Mouse (Mus musculus): Measurements from ENCODE around the gene Tbc1d17.
A peak's percentile ranks its signal among the peaks of the same experiment; 100 is the strongest.

Tbc1d17 gene

GRCm38 (mm10) chr7:44852259-44853027 lies 3.6 kb upstream of the Tbc1d17 start:
- DNase-seq (ENCODE audit: low spot score), result no peak

GRCm38 (mm10) chr7:44851625-44852234 lies 2.9 kb upstream of the Tbc1d17 start:
- DNase-seq (ENCODE audit: low spot score), result no peak

GRCm38 (mm10) chr7:44850789-44851624 lies 2.1 kb upstream of the Tbc1d17 start:
- no peak for DNase-seq (ENCODE audit: low spot score)

GRCm38 (mm10) chr7:44850146-44850545 lies 1.3 kb upstream of the Tbc1d17 start:
- DNase-seq (ENCODE audit: low spot score), result peak; percentile 69

GRCm38 (mm10) chr7:44849416-44850111 lies 685 bp upstream of the Tbc1d17 start:
- peak; percentile 91 for DNase-seq (ENCODE audit: low spot score)

GRCm38 (mm10) chr7:44847772-44848171 lies 1.1 kb downstream of the Tbc1d17 start:
- no peak for DNase-seq (ENCODE audit: low spot score)

GRCm38 (mm10) chr7:44846804-44847203 lies 2.1 kb downstream of the Tbc1d17 start:
- DNase-seq (ENCODE audit: low spot score), result no peak

- DNase-seq (ENCODE audit: low spot score), result no peak
Observed at GRCm38 (mm10) chr7:44845006-44845405, 3.9 kb downstream of the Tbc1d17 start.

GRCm38 (mm10) chr7:44841825-44842463 lies 6.9 kb downstream of the Tbc1d17 start:
- DNase-seq (ENCODE audit: low spot score), result no peak

- DNase-seq (ENCODE audit: low spot score), result no peak
Observed at GRCm38 (mm10) chr7:44840426-44840825, 8.5 kb downstream of the Tbc1d17 start.

- DNase-seq (ENCODE audit: low spot score), result no peak
Observed at GRCm38 (mm10) chr7:44839491-44840191, 9.2 kb downstream of the Tbc1d17 start.

GRCm38 (mm10) chr7:44839171-44839490 lies 9.7 kb downstream of the Tbc1d17 start:
- no peak for DNase-seq (ENCODE audit: low spot score)

GRCm38 (mm10) chr7:44838073-44838472 lies 10.8 kb downstream of the Tbc1d17 start:
- DNase-seq (ENCODE audit: low spot score), result no peak

GRCm38 (mm10) chr7:44836423-44837053 lies 12.3 kb downstream of the Tbc1d17 start:
- DNase-seq (ENCODE audit: low spot score), result no peak

GRCm38 (mm10) chr7:44836016-44836404 lies 12.9 kb downstream of the Tbc1d17 start:
- no peak for DNase-seq (ENCODE audit: low spot score)

- no peak for DNase-seq (ENCODE audit: low spot score)
Observed at GRCm38 (mm10) chr7:44835373-44836015, 13.4 kb downstream of the Tbc1d17 start.

GRCm38 (mm10) chr7:44832763-44833162 lies 16.1 kb downstream of the Tbc1d17 start:
- DNase-seq (ENCODE audit: low spot score), result no peak

GRCm38 (mm10) chr7:44828706-44829105 lies 20.2 kb downstream of the Tbc1d17 start:
- DNase-seq (ENCODE audit: low spot score), result no peak

GRCm38 (mm10) chr7:44826771-44827170 lies 22.1 kb downstream of the Tbc1d17 start:
- no peak for DNase-seq (ENCODE audit: low spot score)

GRCm38 (mm10) chr7:44824872-44825271 lies 24.0 kb downstream of the Tbc1d17 start:
- peak; percentile 76 for DNase-seq (ENCODE audit: low spot score)
